Mouse (Mus musculus) liver, embryonic 11.5 days (tissue): ENCODE data around the gene Gm7879. TPM values are rescaled to one million over a fixed set of nuclear protein-coding genes. Genes with fewer than 3 reads are reported as not detected.

Experiments
- ATAC-seq: fragments of 200-750 bp; cut with Nextera tagmentation; replicated peaks from 2 replicates; pipeline ENCODE4 v1.8.0; 2017; ENCODE audit warnings: moderate number of reproducible peaks, mild to moderate bottlenecking, moderate TSS enrichment, moderate library complexity; ENCODE audit not compliant: low FRiP score
- DNase-seq: peaks from one replicate; pipeline ENCODE4 v3.0.0-alpha.2; 2017; ENCODE audit warnings: low spot score
- H3K27ac ChIP-seq: fragments of 300-500 bp; sonication (generic); 2 replicates; pipeline ENCODE4 v1.5.1; 2014; ENCODE audit warnings: mild to moderate bottlenecking, low read depth, low read length, control low read depth
- H3K27me3 ChIP-seq: fragments of 300-500 bp; sonication (generic); replicated peaks from 2 replicates; pipeline ENCODE4 v1.6.1; 2014; ENCODE audit warnings: low read length, mixed read lengths; ENCODE audit not compliant: control insufficient read depth, insufficient read depth
- H3K36me3 ChIP-seq: fragments of 300-500 bp; sonication (generic); 2 replicates; pipeline ENCODE4 v1.6.1; 2014; ENCODE audit warnings: mild to moderate bottlenecking, low read length, moderate library complexity, mixed read lengths; ENCODE audit not compliant: control insufficient read depth, insufficient read depth
- H3K4me1 ChIP-seq: fragments of 300-500 bp; sonication (generic); replicated peaks from 2 replicates; pipeline ENCODE4 v1.6.1; 2014; ENCODE audit warnings: low read length, mixed read lengths; ENCODE audit not compliant: control insufficient read depth, insufficient read depth
- H3K4me2 ChIP-seq: fragments of 300-500 bp; sonication (generic); 2 replicates; pipeline ENCODE4 v1.6.1; 2014; ENCODE audit warnings: mild to moderate bottlenecking, control low read depth, moderate library complexity
- H3K4me3 ChIP-seq: fragments of 300-500 bp; sonication (generic); 2 replicates; pipeline ENCODE4 v1.5.1; 2014; ENCODE audit warnings: low read depth, low read length, control low read depth
- H3K9ac ChIP-seq: fragments of 300-500 bp; sonication (generic); 2 replicates; pipeline ENCODE4 v1.6.1; 2014; ENCODE audit warnings: low read depth, low read length, control low read depth
- H3K9me3 ChIP-seq: fragments of 300-500 bp; sonication (generic); 2 replicates; pipeline ENCODE4 v1.6.1; 2016; ENCODE audit warnings: low read length, inconsistent platforms, mixed read lengths; ENCODE audit not compliant: control insufficient read depth
- whole genome bisulfite sequencing: fragments of 180-500 bp; shearing (Covaris S2); extraction: QIAGEN DNeasy Blood & Tissue Kit; methylation state at CpG from one replicate; pipeline ENCODE4 v1.1.7; 2014; 5-methylcytosine and 5-hydroxymethylcytosine counted together
- polyA plus RNA-seq: library from polyadenylated mRNA; unstranded; fragments of >200 nt; fragmentation: Nextera tagmentation; extraction: Ambion mirVana; gene quantifications from 2 replicates; pipeline ENCODE4 v1.2.1, GENCODE M21; 2014

The Gm7879 gene
- polyA plus RNA-seq, 1 experiment from 2014 or later, result not detected

DNA sequence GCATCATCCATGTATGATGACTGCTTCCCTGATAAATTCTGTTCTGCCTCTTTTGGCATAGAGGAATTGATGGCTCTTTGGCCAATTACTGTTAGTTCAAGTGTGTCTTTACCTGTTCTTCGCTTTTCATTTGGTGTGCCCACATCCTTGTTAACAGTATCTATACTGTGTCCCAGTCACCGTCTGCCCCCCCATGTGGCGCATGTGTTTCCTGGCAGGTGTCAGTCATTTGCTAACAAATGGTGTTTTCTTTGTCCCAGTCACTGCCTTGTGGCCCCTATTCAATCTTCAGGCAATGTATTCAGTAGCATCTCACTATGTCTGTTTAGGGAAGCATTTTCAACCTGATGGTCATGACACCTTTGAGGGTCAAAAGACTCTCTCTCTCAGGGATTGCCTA, 48.1 kb downstream of the Gm7879 start:
- Histone ChIP-seq H3K36me3 (no peaks in the 10 kb centered on the region), H3K4me2 (no peak overlapping the region), H3K4me1 (no peaks in the 10 kb centered on the region), H3K4me3 (no peak overlapping the region), H3K9me3 (no peaks in the 10 kb centered on the region), H3K9ac (no peak overlapping the region), H3K27me3 (no peaks in the 10 kb centered on the region), H3K27ac (no peak overlapping the region)
- 83% methylated on average over 3 of the region's 3 CpGs for WGBS
- DNase-seq (no peak), ATAC-seq (no peak)

Other genes with a start within 250 kb of the Gm7879 start
- 0.36 TPM in 1 of 2 replicates, not detected in the other for gene Bst1, start 94.3 kb upstream of the Gm7879 start, polyA plus RNA-seq
- 36.5 and 40.3 TPM in 2 replicates for gene Fbxl5, start 91.5 kb upstream of the Gm7879 start, polyA plus RNA-seq
- 22.0 and 25.0 TPM in 2 replicates for gene Cd38, start 44.6 kb upstream of the Gm7879 start, polyA plus RNA-seq
- not detected in 2 replicates for gene Fgfbp1, start 68.6 kb downstream of the Gm7879 start, polyA plus RNA-seq
- gene Prom1, start 188.9 kb downstream of the Gm7879 start, polyA plus RNA-seq, result 23.0 and 23.9 TPM in 2 replicates